Mouse (Mus musculus): ENCODE results near the gene Kdm4a. TPM values are rescaled to one million over a fixed set of nuclear protein-coding genes. Genes with fewer than 3 reads are reported as not detected.

Gene Kdm4a
- polyA plus RNA-seq, 1 experiment from 2014 or later = 38.6 TPM

- Histone ChIP-seq H3K9ac (ENCODE audit: low read length) (no peak overlapping the region), H3K4me1 (replicated peaks; ENCODE audit: control insufficient read depth, insufficient read depth, low read length) (no peaks in the 10 kb centered on the region), H3K36me3 (ENCODE audit: control insufficient read depth, insufficient read depth, low read length) (peaks cover 96% of the 10 kb centered on the region), H3K4me2 (ENCODE audit: low read length) (no peak overlapping the region), H3K4me3 (ENCODE audit: low read depth, low read length) (no peak overlapping the region), H3K27ac (ENCODE audit: low read depth) (no peak overlapping the region), H3K9me3 (ENCODE audit: control insufficient read depth, low read length) (no peaks in the 10 kb centered on the region), H3K27me3 (replicated peaks; ENCODE audit: control insufficient read depth, insufficient read depth, low read length) (no peaks in the 10 kb centered on the region)
- DNase-seq (ENCODE audit: low spot score) (no peak), ATAC-seq (replicated peaks; ENCODE audit: low FRiP score, low TSS enrichment, low read depth) (no peak)
- WGBS = 85% methylated on average over 14 of the region's 14 CpGs
These were observed 29.7 kb downstream of the Kdm4a start for GRCm38 (mm10) chr4:118149956-118150680.

- H3K4me3 ChIP-seq (ENCODE audit: low read depth, low read length) = no peak overlapping the region
- H3K36me3 ChIP-seq (ENCODE audit: control insufficient read depth, insufficient read depth, low read length) = peaks cover 97% of the 10 kb centered on the region
- 84% methylated on average over 10 of the region's 10 CpGs for WGBS
- no peaks in the 10 kb centered on the region for H3K4me1 ChIP-seq (replicated peaks; ENCODE audit: control insufficient read depth, insufficient read depth, low read length)
- H3K9ac ChIP-seq (ENCODE audit: low read length) = no peak overlapping the region
- H3K27me3 ChIP-seq (replicated peaks; ENCODE audit: control insufficient read depth, insufficient read depth, low read length) = no peaks in the 10 kb centered on the region
- H3K27ac ChIP-seq (ENCODE audit: low read depth) = no peak overlapping the region
- DNase-seq (ENCODE audit: low spot score) (no peak), ATAC-seq (replicated peaks; ENCODE audit: low FRiP score, low TSS enrichment, low read depth) (no peak)
- no peak overlapping the region for H3K4me2 ChIP-seq (ENCODE audit: low read length)
- no peaks in the 10 kb centered on the region for H3K9me3 ChIP-seq (ENCODE audit: control insufficient read depth, low read length)
These were observed 30.7 kb downstream of the Kdm4a start for GRCm38 (mm10) chr4:118149055-118149576.

- Histone ChIP-seq H3K4me3 (ENCODE audit: low read depth, low read length) (no peak overlapping the region), H3K36me3 (ENCODE audit: control insufficient read depth, insufficient read depth, low read length) (peaks cover 97% of the 10 kb centered on the region), H3K27me3 (replicated peaks; ENCODE audit: control insufficient read depth, insufficient read depth, low read length) (no peaks in the 10 kb centered on the region), H3K27ac (ENCODE audit: low read depth) (no peak overlapping the region), H3K9ac (ENCODE audit: low read length) (no peak overlapping the region), H3K9me3 (ENCODE audit: control insufficient read depth, low read length) (no peaks in the 10 kb centered on the region), H3K4me2 (ENCODE audit: low read length) (no peak overlapping the region), H3K4me1 (replicated peaks; ENCODE audit: control insufficient read depth, insufficient read depth, low read length) (no peaks in the 10 kb centered on the region)
- 51% methylated on average over 10 of the region's 10 CpGs for WGBS
- ATAC-seq (replicated peaks; ENCODE audit: low FRiP score, low TSS enrichment, low read depth) (no peak), DNase-seq (ENCODE audit: low spot score) (no peak)
These were observed 31.5 kb downstream of the Kdm4a start for GRCm38 (mm10) chr4:118148317-118148687.

GRCm38 (mm10) chr4:118147547-118148316 is 32.1 kb downstream of the Kdm4a start:
- Histone ChIP-seq H3K36me3 (ENCODE audit: control insufficient read depth, insufficient read depth, low read length) (peaks cover 97% of the 10 kb centered on the region), H3K27ac (ENCODE audit: low read depth) (no peak overlapping the region), H3K4me1 (replicated peaks; ENCODE audit: control insufficient read depth, insufficient read depth, low read length) (no peaks in the 10 kb centered on the region), H3K9me3 (ENCODE audit: control insufficient read depth, low read length) (no peaks in the 10 kb centered on the region), H3K4me3 (ENCODE audit: low read depth, low read length) (no peak overlapping the region), H3K27me3 (replicated peaks; ENCODE audit: control insufficient read depth, insufficient read depth, low read length) (no peaks in the 10 kb centered on the region), H3K4me2 (ENCODE audit: low read length) (no peak overlapping the region), H3K9ac (ENCODE audit: low read length) (no peak overlapping the region)
- 93% methylated on average over 19 of the region's 19 CpGs for WGBS
- ATAC-seq (replicated peaks; ENCODE audit: low FRiP score, low TSS enrichment, low read depth) = no peak
- no peak for DNase-seq (ENCODE audit: low spot score)

GRCm38 (mm10) chr4:118147090-118147489 is 32.8 kb downstream of the Kdm4a start:
- Histone ChIP-seq H3K4me3 (ENCODE audit: low read depth, low read length) (no peak overlapping the region), H3K4me2 (ENCODE audit: low read length) (no peak overlapping the region), H3K4me1 (replicated peaks; ENCODE audit: control insufficient read depth, insufficient read depth, low read length) (no peaks in the 10 kb centered on the region), H3K36me3 (ENCODE audit: control insufficient read depth, insufficient read depth, low read length) (peaks cover 97% of the 10 kb centered on the region), H3K27ac (ENCODE audit: low read depth) (no peak overlapping the region), H3K9ac (ENCODE audit: low read length) (no peak overlapping the region), H3K9me3 (ENCODE audit: control insufficient read depth, low read length) (no peaks in the 10 kb centered on the region), H3K27me3 (replicated peaks; ENCODE audit: control insufficient read depth, insufficient read depth, low read length) (no peaks in the 10 kb centered on the region)
- DNase-seq (ENCODE audit: low spot score) = no peak
- 91% methylated on average over 10 of the region's 10 CpGs for WGBS
- no peak for ATAC-seq (replicated peaks; ENCODE audit: low FRiP score, low TSS enrichment, low read depth)

GRCm38 (mm10) chr4:118144324-118144723 is 35.5 kb downstream of the Kdm4a start:
- 85% methylated on average over 9 of the region's 9 CpGs for WGBS
- ATAC-seq (replicated peaks; ENCODE audit: low FRiP score, low TSS enrichment, low read depth) (no peak), DNase-seq (ENCODE audit: low spot score) (no peak)
- Histone ChIP-seq H3K4me3 (ENCODE audit: low read depth, low read length) (no peak overlapping the region), H3K36me3 (ENCODE audit: control insufficient read depth, insufficient read depth, low read length) (peaks cover 96% of the 10 kb centered on the region), H3K4me2 (ENCODE audit: low read length) (no peak overlapping the region), H3K27ac (ENCODE audit: low read depth) (no peak overlapping the region), H3K4me1 (replicated peaks; ENCODE audit: control insufficient read depth, insufficient read depth, low read length) (no peaks in the 10 kb centered on the region), H3K9me3 (ENCODE audit: control insufficient read depth, low read length) (no peaks in the 10 kb centered on the region), H3K9ac (ENCODE audit: low read length) (no peak overlapping the region), H3K27me3 (replicated peaks; ENCODE audit: control insufficient read depth, insufficient read depth, low read length) (no peaks in the 10 kb centered on the region)

GRCm38 (mm10) chr4:118143679-118144078 is 36.2 kb downstream of the Kdm4a start:
- ATAC-seq (replicated peaks; ENCODE audit: low FRiP score, low TSS enrichment, low read depth) = no peak
- no peak overlapping the region for H3K27ac ChIP-seq (ENCODE audit: low read depth)
- WGBS = 94% methylated on average over 7 of the region's 7 CpGs

GRCm38 (mm10) chr4:118141511-118141910 is 38.3 kb downstream of the Kdm4a start:
- no peaks in the 10 kb centered on the region for H3K4me1 ChIP-seq (replicated peaks; ENCODE audit: control insufficient read depth, insufficient read depth, low read length)
- no peaks in the 10 kb centered on the region for H3K9me3 ChIP-seq (ENCODE audit: control insufficient read depth, low read length)
- no peak overlapping the region for H3K9ac ChIP-seq (ENCODE audit: low read length)
- ATAC-seq (replicated peaks; ENCODE audit: low FRiP score, low TSS enrichment, low read depth) (no peak), DNase-seq (ENCODE audit: low spot score) (no peak)
- no peak overlapping the region for H3K4me3 ChIP-seq (ENCODE audit: low read depth, low read length)
- no peak overlapping the region for H3K27ac ChIP-seq (ENCODE audit: low read depth)
- WGBS = 94% methylated on average over 5 of the region's 5 CpGs
- H3K4me2 ChIP-seq (ENCODE audit: low read length) = no peak overlapping the region
- H3K27me3 ChIP-seq (replicated peaks; ENCODE audit: control insufficient read depth, insufficient read depth, low read length) = no peaks in the 10 kb centered on the region
- H3K36me3 ChIP-seq (ENCODE audit: control insufficient read depth, insufficient read depth, low read length) = peaks cover 94% of the 10 kb centered on the region

More at GRCm38 (mm10) chr4:118143679-118144078, 36.2 kb downstream of the Kdm4a start:
- H3K36me3 ChIP-seq (ENCODE audit: control insufficient read depth, insufficient read depth, low read length) = peaks cover 95% of the 10 kb centered on the region
- H3K9ac ChIP-seq (ENCODE audit: low read length) = no peak overlapping the region
- no peaks in the 10 kb centered on the region for H3K27me3 ChIP-seq (replicated peaks; ENCODE audit: control insufficient read depth, insufficient read depth, low read length)
- H3K9me3 ChIP-seq (ENCODE audit: control insufficient read depth, low read length) = no peaks in the 10 kb centered on the region
- H3K4me3 ChIP-seq (ENCODE audit: low read depth, low read length) = no peak overlapping the region
- DNase-seq (ENCODE audit: low spot score) = no peak
- no peaks in the 10 kb centered on the region for H3K4me1 ChIP-seq (replicated peaks; ENCODE audit: control insufficient read depth, insufficient read depth, low read length)
- no peak overlapping the region for H3K4me2 ChIP-seq (ENCODE audit: low read length)

Measured in intestine, embryonic 14.5 days (tissue).